Mouse (Mus musculus): Measurements from ENCODE around the gene Ipo5. TPM values are rescaled to one million over a fixed set of nuclear protein-coding genes. Genes with fewer than 3 reads are reported as not detected.

The Ipo5 gene
- polyA plus RNA-seq, 1 experiment from 2014 or later = 74.7 TPM

DNA sequence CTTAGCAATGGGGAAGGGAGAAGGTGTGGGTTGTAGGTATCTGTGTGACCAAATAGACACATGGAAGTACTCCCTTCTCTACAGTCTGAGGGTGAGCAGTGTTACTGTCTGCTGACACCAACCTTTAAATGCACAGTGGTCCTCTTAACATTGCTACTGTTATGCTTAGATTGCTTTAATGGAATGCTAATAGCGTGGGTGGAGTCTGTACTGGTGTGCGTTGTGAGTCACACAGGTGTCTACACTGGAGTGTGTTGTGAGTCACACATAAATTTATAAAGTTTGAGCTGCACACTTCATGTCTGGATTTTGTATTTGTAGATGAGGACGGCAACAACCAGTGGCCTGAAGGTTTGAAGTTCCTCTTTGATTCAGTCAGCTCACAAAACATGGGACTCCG is 10.8 kb downstream of the Ipo5 start:
- Histone ChIP-seq H3K27ac (replicated peaks) (no peak overlapping the region), H3K27me3 (replicated peaks) (no peaks in the 10 kb centered on the region), H3K9ac (no peak overlapping the region), H3K4me2 (no peak overlapping the region), H3K4me3 (no peak overlapping the region), H3K36me3 (peaks cover 100% of the 10 kb centered on the region), H3K9me3 (no peaks in the 10 kb centered on the region), H3K4me1 (no peaks in the 10 kb centered on the region; the same call in 1 of the 2 replicates)
- 89% methylated on average over 4 of the region's 4 CpGs for WGBS
- no peak for ATAC-seq (ENCODE audit: extremely low read depth, insufficient number of reproducible peaks, low FRiP score, low TSS enrichment)

- H3K27me3 ChIP-seq (replicated peaks) = no peaks in the 10 kb centered on the region
- 94% methylated on average over 4 of the region's 4 CpGs for WGBS
- ATAC-seq (ENCODE audit: extremely low read depth, insufficient number of reproducible peaks, low FRiP score, low TSS enrichment) = no peak
- H3K36me3 ChIP-seq = peaks cover 98% of the 10 kb centered on the region
- H3K9me3 ChIP-seq = no peaks in the 10 kb centered on the region
- no peak overlapping the region for H3K4me3 ChIP-seq
- H3K4me2 ChIP-seq = no peak overlapping the region
- H3K27ac ChIP-seq (replicated peaks) = no peak overlapping the region
- H3K9ac ChIP-seq = no peak overlapping the region
- H3K4me1 ChIP-seq = no peaks in the 10 kb centered on the region; the same call in 1 of the 2 replicates
Observed at GRCm38 (mm10) chr14:120924044-120924443, 13.0 kb downstream of the Ipo5 start.

GRCm38 (mm10) chr14:120925731-120926585 is 14.9 kb downstream of the Ipo5 start:
- H3K36me3 ChIP-seq = peaks cover 96% of the 10 kb centered on the region
- no peaks in the 10 kb centered on the region; the same call in 1 of the 2 replicates for H3K4me1 ChIP-seq
- no peak overlapping the region for H3K4me3 ChIP-seq
- no peak overlapping the region for H3K9ac ChIP-seq
- no peaks in the 10 kb centered on the region for H3K9me3 ChIP-seq
- H3K4me2 ChIP-seq = no peak overlapping the region
- no peaks in the 10 kb centered on the region for H3K27me3 ChIP-seq (replicated peaks)
- H3K27ac ChIP-seq (replicated peaks) = no peak overlapping the region
- WGBS = 81% methylated on average over 14 of the region's 14 CpGs
- ATAC-seq (ENCODE audit: extremely low read depth, insufficient number of reproducible peaks, low FRiP score, low TSS enrichment) = no peak

GRCm38 (mm10) chr14:120931236-120931635 is 20.2 kb downstream of the Ipo5 start:
- Histone ChIP-seq H3K4me2 (no peak overlapping the region), H3K27ac (replicated peaks) (no peak overlapping the region), H3K9me3 (no peaks in the 10 kb centered on the region), H3K9ac (no peak overlapping the region), H3K4me1 (no peaks in the 10 kb centered on the region), H3K27me3 (replicated peaks) (no peaks in the 10 kb centered on the region), H3K36me3 (peaks cover 92% of the 10 kb centered on the region), H3K4me3 (no peak overlapping the region)
- WGBS = 89% methylated on average over 4 of the region's 4 CpGs
- ATAC-seq (ENCODE audit: extremely low read depth, insufficient number of reproducible peaks, low FRiP score, low TSS enrichment) = no peak

- peaks cover 94% of the 10 kb centered on the region for H3K36me3 ChIP-seq
- no peak overlapping the region for H3K4me3 ChIP-seq
- H3K4me1 ChIP-seq = no peaks in the 10 kb centered on the region
- no peak for ATAC-seq (ENCODE audit: extremely low read depth, insufficient number of reproducible peaks, low FRiP score, low TSS enrichment)
- no peak overlapping the region for H3K4me2 ChIP-seq
- no peaks in the 10 kb centered on the region for H3K9me3 ChIP-seq
- WGBS = 83% methylated on average over 8 of the region's 8 CpGs
- H3K9ac ChIP-seq = no peak overlapping the region
- no peaks in the 10 kb centered on the region for H3K27me3 ChIP-seq (replicated peaks)
- H3K27ac ChIP-seq (replicated peaks) = no peak overlapping the region
Observed at GRCm38 (mm10) chr14:120933624-120934023, 22.6 kb downstream of the Ipo5 start.

DNA sequence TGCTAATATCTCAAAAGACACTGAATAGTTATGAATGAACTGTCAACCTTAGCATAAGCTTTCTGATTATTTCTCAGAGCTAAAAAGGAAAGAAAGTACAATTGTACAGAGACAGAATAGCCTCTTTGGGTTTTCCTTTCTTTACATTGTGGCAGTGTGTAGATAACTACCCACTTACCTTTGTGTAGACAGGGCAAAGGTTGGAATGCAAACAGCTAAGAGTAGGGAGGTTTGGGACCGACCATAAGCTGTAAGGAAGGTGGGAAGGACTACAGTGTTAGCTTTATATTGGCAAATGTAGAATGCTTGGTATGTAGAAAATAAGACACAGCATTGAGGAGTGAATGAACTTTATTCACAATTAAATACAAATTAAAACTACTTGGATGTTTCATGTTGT is 26.1 kb downstream of the Ipo5 start:
- H3K4me1 ChIP-seq = no peaks in the 10 kb centered on the region
- 70% methylated on average over 1 of the region's 1 CpGs for WGBS
- no peak for ATAC-seq (ENCODE audit: extremely low read depth, insufficient number of reproducible peaks, low FRiP score, low TSS enrichment)

GRCm38 (mm10) chr14:120942803-120943202 is 31.8 kb downstream of the Ipo5 start:
- Histone ChIP-seq H3K4me1 (peaks cover 10% of the 10 kb centered on the region; the same call in 1 of the 2 replicates), H3K27me3 (replicated peaks) (no peaks in the 10 kb centered on the region), H3K4me2 (no peak overlapping the region), H3K9ac (no peak overlapping the region), H3K4me3 (no peak overlapping the region), H3K27ac (replicated peaks) (no peak overlapping the region), H3K36me3 (peaks cover 97% of the 10 kb centered on the region), H3K9me3 (no peaks in the 10 kb centered on the region)
- whole genome bisulfite sequencing = 89% methylated on average over 9 of the region's 9 CpGs
- ATAC-seq (ENCODE audit: extremely low read depth, insufficient number of reproducible peaks, low FRiP score, low TSS enrichment) = no peak

More for the DNA sequence above, 26.1 kb downstream of the Ipo5 start:
- H3K27me3 ChIP-seq (replicated peaks) = no peaks in the 10 kb centered on the region
- H3K4me2 ChIP-seq = no peak overlapping the region
- H3K27ac ChIP-seq (replicated peaks) = no peak overlapping the region
- H3K9me3 ChIP-seq = no peaks in the 10 kb centered on the region
- H3K4me3 ChIP-seq = no peak overlapping the region
- peaks cover 98% of the 10 kb centered on the region for H3K36me3 ChIP-seq
- H3K9ac ChIP-seq = no peak overlapping the region

DNA sequence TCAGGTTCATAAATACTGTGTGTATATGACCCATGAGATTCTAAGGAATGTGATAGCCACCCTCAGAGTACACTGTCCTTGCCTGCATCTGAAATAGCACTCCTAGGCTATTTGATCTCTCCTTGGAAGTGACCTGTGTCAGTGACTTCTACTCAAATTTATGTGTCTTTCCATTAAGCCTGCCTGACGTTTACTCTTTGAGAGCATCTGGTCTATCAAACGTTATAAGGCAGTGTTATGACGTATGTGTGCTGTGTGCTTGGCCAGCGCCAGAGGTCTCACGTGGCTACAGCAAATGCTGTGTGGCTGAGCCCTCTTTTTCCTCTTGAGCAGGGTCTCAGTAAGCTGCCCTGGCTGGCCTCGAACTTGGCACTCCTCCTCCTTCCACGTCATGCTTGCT is 34.1 kb downstream of the Ipo5 start:
- Histone ChIP-seq H3K36me3 (peaks cover 96% of the 10 kb centered on the region), H3K4me2 (no peak overlapping the region), H3K4me1 (peaks cover 10% of the 10 kb centered on the region; the same call in 1 of the 2 replicates), H3K9ac (no peak overlapping the region), H3K9me3 (no peaks in the 10 kb centered on the region), H3K27me3 (replicated peaks) (no peaks in the 10 kb centered on the region), H3K27ac (replicated peaks) (no peak overlapping the region), H3K4me3 (no peak overlapping the region)
- WGBS = 78% methylated on average over 7 of the region's 7 CpGs
- ATAC-seq (ENCODE audit: extremely low read depth, insufficient number of reproducible peaks, low FRiP score, low TSS enrichment) = no peak

DNA sequence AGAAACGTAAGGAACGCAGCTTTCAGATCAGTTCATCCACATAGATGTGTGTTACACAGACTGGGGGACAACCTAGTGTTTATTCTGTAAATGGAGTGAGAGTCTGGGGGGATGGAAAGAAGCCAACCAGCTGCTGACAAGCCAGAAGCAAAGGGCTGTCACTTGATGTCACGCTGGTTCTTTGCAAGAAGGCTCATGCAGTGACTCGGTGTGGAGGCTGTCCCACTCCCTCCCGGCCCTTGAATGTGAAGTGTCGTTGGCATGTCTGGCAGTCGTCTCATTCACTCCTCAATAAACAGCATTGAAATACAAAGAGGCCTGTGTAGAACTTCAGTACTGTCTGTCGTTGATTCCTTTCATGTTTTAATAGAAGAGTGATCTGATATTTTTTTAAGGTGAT is 36.1 kb downstream of the Ipo5 start:
- Histone ChIP-seq H3K4me2 (no peak overlapping the region), H3K9ac (no peak overlapping the region), H3K4me3 (no peak overlapping the region), H3K36me3 (peaks cover 77% of the 10 kb centered on the region), H3K27me3 (replicated peaks) (no peaks in the 10 kb centered on the region), H3K4me1 (peaks cover 10% of the 10 kb centered on the region; the same call in 1 of the 2 replicates), H3K27ac (replicated peaks) (peak overlapping the region; percentile 53), H3K9me3 (peaks cover 4% of the 10 kb centered on the region; the same call in 1 of the 2 replicates)
- no peak for ATAC-seq (ENCODE audit: extremely low read depth, insufficient number of reproducible peaks, low FRiP score, low TSS enrichment)
- 31% methylated on average over 8 of the region's 8 CpGs for WGBS

- Histone ChIP-seq H3K4me3 (no peak overlapping the region), H3K9me3 (peaks cover 8% of the 10 kb centered on the region; the same call in 1 of the 2 replicates), H3K27me3 (replicated peaks) (no peaks in the 10 kb centered on the region), H3K9ac (no peak overlapping the region), H3K4me2 (no peak overlapping the region), H3K27ac (replicated peaks) (no peak overlapping the region), H3K4me1 (peaks cover 10% of the 10 kb centered on the region; the same call in 1 of the 2 replicates), H3K36me3 (peaks cover 58% of the 10 kb centered on the region)
- WGBS = 85% methylated on average over 5 of the region's 5 CpGs
- ATAC-seq (ENCODE audit: extremely low read depth, insufficient number of reproducible peaks, low FRiP score, low TSS enrichment) = no peak
Observed at GRCm38 (mm10) chr14:120949002-120949401, 38.0 kb downstream of the Ipo5 start.

- ATAC-seq (ENCODE audit: extremely low read depth, insufficient number of reproducible peaks, low FRiP score, low TSS enrichment) = no peak
- WGBS = 86% methylated on average over 2 of the region's 2 CpGs
Observed at GRCm38 (mm10) chr14:120950068-120950467, 39.0 kb downstream of the Ipo5 start.

More at GRCm38 (mm10) chr14:120950068-120950467, 39.0 kb downstream of the Ipo5 start:
- Histone ChIP-seq H3K4me2 (no peak overlapping the region), H3K27ac (replicated peaks) (no peak overlapping the region), H3K9ac (no peak overlapping the region), H3K9me3 (peaks cover 8% of the 10 kb centered on the region; the same call in 1 of the 2 replicates), H3K4me1 (peaks cover 10% of the 10 kb centered on the region; the same call in 1 of the 2 replicates), H3K4me3 (no peak overlapping the region), H3K36me3 (peaks cover 47% of the 10 kb centered on the region), H3K27me3 (replicated peaks) (no peaks in the 10 kb centered on the region)
